Comparison of ENCODE assay signal across 9 mouse cellular contexts in genomic region chr7:16147643-16148042, GRCm38 (mm10). TPM values are rescaled to one million over a fixed set of nuclear protein-coding genes. Genes with fewer than 3 reads are reported as not detected.
DNase-seq lines count a peak whose midpoint lies in the region; ATAC-seq and TF ChIP-seq lines count a peak whose summit lies in the region.
"Had no signal": no experiment of that assay in that cellular context is flagged by ENCODE, and none has a peak within 500 bp of the region (broad histone marks: within the 10 kb centered on the region; RNA-seq: fewer than 3 reads in every experiment).

No protein-coding gene starts in this region.

- TF ChIP-seq POLR2A in myocyte (IDR thresholded peaks at IDR 0.05; ENCODE audit: insufficient read length, low read depth) = no peak

- no peaks in the 10 kb centered on the region for H3K4me1 ChIP-seq in midbrain, embryonic 11.5 days (ENCODE audit: control insufficient read depth, insufficient read depth, low read length)
- no peaks in the 10 kb centered on the region for H3K4me1 ChIP-seq in midbrain, postnatal 0 days (ENCODE audit: insufficient read depth, low read length)
- H3K4me1 ChIP-seq in embryonic facial prominence, embryonic 10.5 days = no peaks in the 10 kb centered on the region

- H3K9me3 ChIP-seq in midbrain, embryonic 11.5 days (ENCODE audit: control insufficient read depth, low read length) = no peaks in the 10 kb centered on the region
- H3K9me3 ChIP-seq in midbrain, postnatal 0 days (ENCODE audit: low read length) = no peaks in the 10 kb centered on the region
- no peaks in the 10 kb centered on the region for H3K9me3 ChIP-seq in embryonic facial prominence, embryonic 10.5 days

- H3K27me3 ChIP-seq in midbrain, embryonic 11.5 days (ENCODE audit: control insufficient read depth, insufficient read depth, low read length) = no peaks in the 10 kb centered on the region
- H3K27me3 ChIP-seq in midbrain, postnatal 0 days (ENCODE audit: insufficient read depth, low read length) = no peaks in the 10 kb centered on the region
- peaks cover 26% of the 10 kb centered on the region for H3K27me3 ChIP-seq in embryonic facial prominence, embryonic 10.5 days (replicated peaks; ENCODE audit: low read depth, poor library complexity, severe bottlenecking)
- peaks cover 13% of the 10 kb centered on the region for H3K27me3 ChIP-seq in myocyte (ENCODE audit: control insufficient read depth, insufficient read depth, insufficient read length)

- H3K27ac ChIP-seq in midbrain, embryonic 11.5 days (ENCODE audit: low read depth, low read length) = no peak overlapping the region
- H3K27ac ChIP-seq in midbrain, postnatal 0 days (ENCODE audit: low read depth, low read length) = no peak overlapping the region
- no peak overlapping the region for H3K27ac ChIP-seq in embryonic facial prominence, embryonic 10.5 days (replicated peaks)

- no peak overlapping the region for H3ac ChIP-seq in myocyte (ENCODE audit: control insufficient read depth, insufficient read length)

- no peaks in the 10 kb centered on the region for H3K79me2 ChIP-seq in myocyte (ENCODE audit: control insufficient read depth, insufficient read depth)

- no peak overlapping the region for H3K4me3 ChIP-seq in midbrain, embryonic 11.5 days (ENCODE audit: low read depth, low read length)
- no peak overlapping the region for H3K4me3 ChIP-seq in midbrain, postnatal 0 days (ENCODE audit: low read depth, low read length)
- H3K4me3 ChIP-seq in embryonic facial prominence, embryonic 10.5 days = no peak overlapping the region
- H3K4me3 ChIP-seq in myocyte = no peak overlapping the region

- H3K9ac ChIP-seq in midbrain, embryonic 11.5 days (ENCODE audit: low read length) = no peak overlapping the region
- no peak overlapping the region for H3K9ac ChIP-seq in midbrain, postnatal 0 days (replicated peaks; ENCODE audit: low read length, poor library complexity, severe bottlenecking)

- H3K36me3 ChIP-seq in midbrain, embryonic 11.5 days (ENCODE audit: control insufficient read depth, insufficient read depth, low read length) = no peaks in the 10 kb centered on the region
- peaks cover 19% of the 10 kb centered on the region for H3K36me3 ChIP-seq in midbrain, postnatal 0 days (ENCODE audit: insufficient read depth, low read length)
- peaks cover 9% of the 10 kb centered on the region for H3K36me3 ChIP-seq in embryonic facial prominence, embryonic 10.5 days (replicated peaks)
- H3K36me3 ChIP-seq in myocyte (ENCODE audit: control insufficient read depth, insufficient read depth) = no peaks in the 10 kb centered on the region

- ATAC-seq in midbrain, embryonic 11.5 days (ENCODE audit: low FRiP score) = no peak
- ATAC-seq in midbrain, postnatal 0 days (ENCODE audit: low FRiP score) = no peak

- no peak overlapping the region for H3K4me2 ChIP-seq in midbrain, embryonic 11.5 days
- H3K4me2 ChIP-seq in midbrain, postnatal 0 days (ENCODE audit: low read depth, low read length, poor library complexity, severe bottlenecking) = no peak overlapping the region
- no peak overlapping the region for H3K4me2 ChIP-seq in myocyte (ENCODE audit: low read depth)

- 17% methylated on average over 15 of the region's 15 CpGs for WGBS in midbrain, embryonic 11.5 days
- 22% methylated on average over 15 of the region's 15 CpGs for WGBS in midbrain, postnatal 0 days
- 13% methylated on average over 15 of the region's 15 CpGs for WGBS in embryonic facial prominence, embryonic 10.5 days

- peak; percentile 51 to 80 for DNase-seq in adrenal gland, adult (ENCODE audit: inconsistent age in 2 of 2, low spot score in 1 of 2)
- DNase-seq in adrenal gland, adult 8-10 months = no peak
- peak; percentile 95 for DNase-seq in midbrain, embryonic 11.5 days (ENCODE audit: low spot score, missing footprints)
- no peak for DNase-seq in midbrain, postnatal 0 days (ENCODE audit: low spot score)
- DNase-seq in embryonic facial prominence, embryonic 10.5 days (ENCODE audit: low spot score) = peak; percentile 84
- peak; percentile 90 for DNase-seq in kidney, postnatal 10 days
- no peak for DNase-seq in right cerebral cortex, adult 2 months (ENCODE audit: low spot score in 2 of 2)

- no peak for TF ChIP-seq CTCF in midbrain, postnatal 0 days (IDR thresholded peaks at IDR 0.05)

TF ChIP-seq in myocyte, 11 proteins besides CTCF, POLR2A, EP300 and RAD21:
- TF ChIP-seq TCF12 (IDR thresholded peaks at IDR 0.05; ENCODE audit: insufficient read depth, poor library complexity, severe bottlenecking) = no peak
- no peak for TF ChIP-seq CEBPB (IDR thresholded peaks at IDR 0.05; ENCODE audit: insufficient read depth, poor library complexity, severe bottlenecking)
- TF ChIP-seq REST (IDR thresholded peaks at IDR 0.05; ENCODE audit: insufficient read depth, insufficient read length) = peak; percentile 87

RNA-seq across cellular contexts. Expression of gene Slc8a2, which starts 18.0 kb away (rescaled TPM):
- 1 to 10 TPM; 2.8 to 5.5 (median 4.1) TPM for total RNA-seq in adrenal gland, adult 8-10 months (2022)
- 0.27 and 0.34 TPM in 2 replicates for polyA plus RNA-seq in midbrain, embryonic 11.5 days (2014; fragmentation: Nextera tagmentation; extraction: Ambion mirVana)
- total RNA-seq in midbrain, postnatal 0 days (2014; rRNA removed) = 64.2 and 76.0 TPM in 2 replicates
- polyA plus RNA-seq in midbrain, postnatal 0 days (2015; fragmentation: Nextera tagmentation; extraction: Ambion mirVana) = 0.96 and 1.1 TPM in 2 replicates
- polyA plus RNA-seq in embryonic facial prominence, embryonic 10.5 days (2016; fragmentation: Nextera tagmentation; extraction: Ambion mirVana) = 0.16 and 0.20 TPM in 2 replicates
- 0.02 TPM for polyA plus RNA-seq in myocyte (2012; fragmentation: generic; extraction: Trizol)
- total RNA-seq: liver, adult 2 months had no signal

RNA-seq across cellular contexts. Expression of gene Meis3, which starts 27.2 kb away (rescaled TPM):
- 10 to 100 TPM; 11.5 to 27.5 (median 19.7) TPM for total RNA-seq in adrenal gland, adult 8-10 months (2022)
- 74.7 and 80.7 TPM in 2 replicates for polyA plus RNA-seq in midbrain, embryonic 11.5 days (2014; fragmentation: Nextera tagmentation; extraction: Ambion mirVana)
- total RNA-seq in midbrain, postnatal 0 days (2014; rRNA removed) = 93.8 and 111 TPM in 2 replicates
- 106 TPM in 2 replicates for polyA plus RNA-seq in midbrain, postnatal 0 days (2015; fragmentation: Nextera tagmentation; extraction: Ambion mirVana)
- 55.5 and 67.7 TPM in 2 replicates for polyA plus RNA-seq in embryonic facial prominence, embryonic 10.5 days (2016; fragmentation: Nextera tagmentation; extraction: Ambion mirVana)
- 2.2 TPM for polyA plus RNA-seq in myocyte (2012; fragmentation: generic; extraction: Trizol)

RNA-seq across cellular contexts. Expression of gene Kptn, which starts 27.9 kb away (rescaled TPM):
- 10 to 100 TPM; 19.6 to 35.1 (median 30.2) TPM for total RNA-seq in adrenal gland, adult 8-10 months (2022)
- polyA plus RNA-seq in midbrain, embryonic 11.5 days (2014; fragmentation: Nextera tagmentation; extraction: Ambion mirVana) = 16.2 and 18.2 TPM in 2 replicates
- 42.5 and 44.1 TPM in 2 replicates for total RNA-seq in midbrain, postnatal 0 days (2014; rRNA removed)
- polyA plus RNA-seq in midbrain, postnatal 0 days (2015; fragmentation: Nextera tagmentation; extraction: Ambion mirVana) = 35.9 and 36.7 TPM in 2 replicates
- 25.8 and 26.7 TPM in 2 replicates for polyA plus RNA-seq in embryonic facial prominence, embryonic 10.5 days (2016; fragmentation: Nextera tagmentation; extraction: Ambion mirVana)
- polyA plus RNA-seq in myocyte (2012; fragmentation: generic; extraction: Trizol) = 16.4 TPM

RNA-seq across cellular contexts. Expression of gene Napa, which starts 49.4 kb away (rescaled TPM):
- 100 to 1,000 TPM; 175 to 194 (median 175) TPM for total RNA-seq in adrenal gland, adult 8-10 months (2022)
- polyA plus RNA-seq in midbrain, embryonic 11.5 days (2014; fragmentation: Nextera tagmentation; extraction: Ambion mirVana) = 162 and 165 TPM in 2 replicates
- total RNA-seq in midbrain, postnatal 0 days (2014; rRNA removed) = 375 and 403 TPM in 2 replicates
- 236 and 258 TPM in 2 replicates for polyA plus RNA-seq in midbrain, postnatal 0 days (2015; fragmentation: Nextera tagmentation; extraction: Ambion mirVana)
- polyA plus RNA-seq in embryonic facial prominence, embryonic 10.5 days (2016; fragmentation: Nextera tagmentation; extraction: Ambion mirVana) = 200 and 202 TPM in 2 replicates
- polyA plus RNA-seq in myocyte (2012; fragmentation: generic; extraction: Trizol) = 193 TPM

Comparison
In these comparisons a context has a peak if more than half of its experiments do, and no peak if none do; other contexts are left out.
1. DNase-seq: peak in adrenal gland, adult (2 of 2), midbrain, embryonic 11.5 days (single experiment), embryonic facial prominence, embryonic 10.5 days (single experiment) and kidney, postnatal 10 days (single experiment); none in adrenal gland, adult 8-10 months (single experiment), midbrain, postnatal 0 days (single experiment) and right cerebral cortex, adult 2 months (0 of 2).
2. RNA of gene Meis3, which starts 27.2 kb away (polyA plus RNA-seq): 106 TPM in midbrain, postnatal 0 days, 74.7 to 80.7 TPM in midbrain, embryonic 11.5 days and 55.5 to 67.7 TPM in embryonic facial prominence, embryonic 10.5 days; 2.2 TPM in myocyte (single experiment); every median in the first group is over 10 times any median in the second.